Mouse (Mus musculus): Measurements from ENCODE around the gene Mrpl41. TPM values are rescaled to one million over a fixed set of nuclear protein-coding genes. Genes with fewer than 3 reads are reported as not detected.
"Not testable (repeated sequence)": the region's sequence is repeated elsewhere in the genome, so short reads cannot be mapped to it uniquely, and the experiment has no call there.

The Mrpl41 gene
- total RNA-seq (2022): 10 to 100 TPM; 33.0 to 39.9 (median 34.9) TPM

GRCm38 (mm10) chr2:24974906-24975703 lies at the start of gene Mrpl41:
Gene Mrpl41 (minus strand): TSS chr2:24975098.
- peak; percentile 91 to 96 for DNase-seq (ENCODE audit: low spot score in 2 of 2)

DNA sequence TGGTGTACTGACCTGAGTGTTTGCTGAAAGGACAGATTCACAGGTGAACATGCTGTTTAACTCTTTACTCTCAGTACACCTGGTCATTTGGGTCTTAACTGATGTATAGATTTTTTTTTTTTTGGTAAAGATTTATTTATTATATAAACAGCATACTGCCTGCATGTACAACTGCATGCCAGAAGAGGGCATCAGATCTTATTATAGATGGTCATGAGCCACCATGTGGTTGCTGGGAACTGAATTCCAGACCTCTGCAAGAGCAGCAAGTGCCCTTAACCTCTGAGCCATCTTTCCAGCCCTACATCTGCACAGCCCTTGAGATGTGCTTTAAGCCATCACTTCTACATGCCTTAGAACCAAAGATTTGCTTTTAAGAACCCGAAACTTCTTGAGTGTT lies 47.8 kb upstream of the Mrpl41 start:
- no peak for DNase-seq (ENCODE audit: low spot score in 2 of 2)

GRCm38 (mm10) chr2:25008250-25008649 lies 33.4 kb upstream of the Mrpl41 start:
- no peak for DNase-seq (ENCODE audit: low spot score in 2 of 2)

- DNase-seq (ENCODE audit: low spot score in 2 of 2): no peak
Observed at GRCm38 (mm10) chr2:25006767-25007166, 31.9 kb upstream of the Mrpl41 start.

- no peak for DNase-seq (ENCODE audit: low spot score in 2 of 2)
Observed at GRCm38 (mm10) chr2:25003946-25004786, 29.3 kb upstream of the Mrpl41 start.

DNA sequence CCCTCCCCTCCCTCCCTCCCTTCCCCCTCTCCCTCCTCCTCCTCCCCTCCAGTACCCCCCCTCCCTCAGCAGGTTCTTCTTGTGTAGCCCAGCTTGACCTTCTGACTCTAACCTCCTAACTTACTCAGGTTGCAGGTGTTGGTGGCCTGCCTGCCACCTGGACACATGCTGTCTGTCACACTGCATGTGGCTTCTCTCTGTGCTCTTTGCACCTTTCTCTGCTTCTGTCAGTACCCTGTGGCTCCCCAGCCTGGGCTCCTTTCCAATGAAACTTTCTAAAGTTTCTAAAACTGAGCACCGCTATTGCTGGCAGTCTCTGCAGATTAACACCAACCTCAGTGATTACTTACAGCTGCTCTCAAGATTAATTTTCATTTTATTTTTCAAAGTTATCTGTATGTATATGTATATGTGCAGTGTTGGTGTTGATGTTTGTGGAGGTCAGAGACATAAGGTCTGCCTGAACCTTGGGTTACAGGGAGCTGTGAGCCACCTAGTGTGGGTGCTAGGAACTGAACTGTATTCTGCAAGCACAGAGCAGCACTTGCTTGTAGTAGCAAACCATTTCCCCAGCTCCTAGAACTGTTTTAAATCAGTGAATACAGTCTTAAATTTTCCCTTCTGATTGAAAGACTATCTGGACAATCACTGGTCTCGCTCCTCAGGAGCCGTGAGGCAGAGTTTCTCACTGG lies 25.8 kb upstream of the Mrpl41 start:
- no peak for DNase-seq (ENCODE audit: low spot score in 2 of 2)

DNA sequence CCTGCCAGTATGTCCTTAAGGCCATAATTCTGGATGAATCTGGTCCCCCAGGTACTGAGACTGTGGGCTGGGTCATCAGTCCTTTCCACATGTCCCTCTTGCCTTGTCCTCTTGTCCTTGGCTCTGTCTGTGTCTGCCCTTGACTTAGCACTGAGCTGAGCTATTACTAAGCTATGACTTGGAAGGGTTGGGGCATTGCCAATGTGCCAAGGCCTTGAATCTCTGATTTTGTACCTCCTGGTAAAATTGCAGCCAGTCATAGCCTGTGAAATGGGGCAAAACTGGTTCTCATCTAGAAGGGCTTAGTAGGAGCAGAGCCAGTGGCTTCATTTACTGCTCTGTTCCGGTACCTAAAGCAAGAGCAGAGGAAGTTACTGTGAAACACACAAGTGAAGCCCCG lies 21.6 kb upstream of the Mrpl41 start:
- no peak for DNase-seq (ENCODE audit: low spot score in 2 of 2)

GRCm38 (mm10) chr2:24995332-24995731 lies 20.4 kb upstream of the Mrpl41 start:
- no peak for DNase-seq (ENCODE audit: low spot score in 2 of 2)

GRCm38 (mm10) chr2:24987762-24988161 lies 12.9 kb upstream of the Mrpl41 start:
- no peak for DNase-seq (ENCODE audit: low spot score in 2 of 2)

- DNase-seq (ENCODE audit: low spot score in 2 of 2): no peak
Observed at GRCm38 (mm10) chr2:24976960-24977359, 2.1 kb upstream of the Mrpl41 start.

DNA sequence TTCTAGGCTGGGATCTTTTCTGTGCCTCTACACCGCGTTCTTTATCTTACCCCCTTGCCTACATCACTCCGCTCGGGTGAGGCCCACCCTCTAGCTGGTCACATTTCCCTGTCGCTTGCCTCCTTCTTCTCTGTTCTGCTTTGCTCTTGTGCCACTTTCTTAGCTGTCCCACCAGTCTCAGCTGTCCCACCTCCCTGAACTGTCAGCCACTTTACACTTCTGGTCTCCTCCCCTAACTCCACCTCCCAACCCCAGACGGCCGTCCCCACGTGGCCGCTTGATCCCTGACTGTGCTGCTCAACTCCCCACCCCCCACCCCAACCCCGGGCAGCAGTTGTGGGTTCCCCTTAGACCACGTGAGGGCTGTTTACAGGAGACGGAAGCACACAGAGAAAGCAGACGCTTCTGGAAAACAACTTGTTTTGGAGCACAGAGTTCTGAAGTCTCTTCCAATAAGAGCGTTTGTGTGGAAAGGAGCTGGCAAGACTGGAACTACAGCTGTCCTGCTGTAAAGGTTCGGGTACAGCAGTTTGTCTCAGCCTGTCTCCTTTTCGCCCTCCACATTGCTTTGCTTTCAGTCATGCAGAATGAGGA lies 903 bp upstream of the Mrpl41 start, which contains the start of gene Pnpla7:
TSS of gene Pnpla7 (plus strand) at position 330 of the 594 bp plus-strand sequence.
- DNase-seq (ENCODE audit: low spot score in 2 of 2): peak; percentile 63 to 80

- DNase-seq (ENCODE audit: low spot score in 2 of 2): not testable (repeated sequence)
Observed at GRCm38 (mm10) chr2:24974452-24974851, 446 bp downstream of the Mrpl41 start.

GRCm38 (mm10) chr2:24970386-24970785 lies 4.5 kb downstream of the Mrpl41 start:
- DNase-seq (ENCODE audit: low spot score in 2 of 2): no peak

DNA sequence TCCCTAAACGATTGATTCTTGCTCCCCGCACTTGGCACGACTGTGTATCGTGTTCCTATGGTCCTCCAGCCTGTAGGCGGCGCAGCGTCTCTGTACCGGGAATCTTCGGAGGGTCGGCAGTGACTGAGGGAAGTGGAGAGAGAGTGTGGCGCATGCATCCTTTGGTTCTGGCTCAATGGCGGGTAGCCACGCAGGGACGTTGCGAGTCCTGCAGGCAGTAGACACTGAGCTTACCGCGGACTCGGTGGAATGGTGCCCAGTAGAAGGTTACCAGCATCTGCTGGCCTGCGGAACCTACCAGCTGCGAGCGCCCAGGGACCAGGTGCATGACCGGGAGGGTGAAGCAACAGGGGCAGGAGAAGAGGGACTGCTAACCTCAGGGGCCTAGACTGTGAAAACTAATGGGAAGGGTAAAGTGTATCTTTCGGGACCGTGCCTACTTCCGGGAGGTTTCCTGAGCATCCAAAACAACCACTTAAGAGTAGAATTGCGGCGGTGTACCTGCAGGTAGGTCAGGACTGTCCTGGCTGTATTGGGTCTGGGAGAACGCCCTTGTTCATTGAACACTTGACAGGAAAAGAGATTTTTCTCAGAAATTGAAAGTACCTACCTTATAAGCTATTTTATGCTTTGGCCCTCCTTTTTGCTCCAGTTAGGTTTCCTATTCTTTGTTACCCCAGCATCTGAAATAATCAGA lies 12.4 kb downstream of the Mrpl41 start, which contains the start of gene Dph7:
TSS of gene Dph7 (plus strand) at position 97 of the 697 bp plus-strand sequence.
- DNase-seq (ENCODE audit: low spot score in 2 of 2): peak; percentile 50 to 72

DNA sequence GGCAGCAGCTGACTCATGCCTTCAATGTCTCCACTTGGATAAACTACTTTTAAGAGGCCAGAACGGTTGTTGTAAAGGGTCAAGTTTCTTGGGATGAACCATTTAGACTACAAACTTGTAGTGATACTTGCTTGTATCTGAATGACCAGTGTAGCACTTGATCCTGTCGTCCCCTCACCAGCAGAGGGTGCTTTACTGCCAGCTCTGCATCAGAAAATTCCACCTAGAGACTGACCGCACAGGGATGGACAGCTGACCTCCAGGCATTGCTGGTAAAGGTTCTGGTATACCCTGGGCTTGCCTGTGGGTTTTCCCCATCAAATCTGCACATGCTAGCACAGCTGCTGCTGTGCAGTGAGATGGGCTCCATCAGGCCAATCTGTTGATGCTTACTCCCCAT lies 14.0 kb downstream of the Mrpl41 start:
- no peak for DNase-seq (ENCODE audit: low spot score in 2 of 2)

- DNase-seq (ENCODE audit: low spot score in 2 of 2): no peak
Observed at GRCm38 (mm10) chr2:24952537-24953055, 22.3 kb downstream of the Mrpl41 start.

DNA sequence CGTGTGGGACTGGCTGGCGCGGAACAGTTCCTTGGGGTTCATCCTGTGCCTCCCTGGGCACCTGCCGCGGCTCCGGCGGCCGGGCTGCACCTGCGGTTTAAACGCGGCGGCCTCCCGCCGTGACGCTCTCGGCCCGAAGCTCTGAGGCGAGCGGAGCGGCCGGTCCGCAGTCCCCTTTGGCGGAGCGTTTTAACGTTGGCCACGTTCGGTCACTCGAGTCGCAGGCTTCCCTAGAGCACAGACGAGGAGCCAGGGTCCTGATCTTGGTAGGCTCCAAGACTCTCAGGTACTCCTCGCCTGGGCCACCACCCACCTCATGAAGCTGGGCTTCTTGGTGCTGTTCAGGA lies 24.7 kb downstream of the Mrpl41 start:
- no peak for DNase-seq (ENCODE audit: low spot score in 2 of 2)

GRCm38 (mm10) chr2:24949421-24950188 lies 25.3 kb downstream of the Mrpl41 start, which contains the start of gene Zmynd19:
Gene Zmynd19 (plus strand): TSS chr2:24949792.
- peak; percentile 96 to 97 for DNase-seq (ENCODE audit: low spot score in 2 of 2)

DNA sequence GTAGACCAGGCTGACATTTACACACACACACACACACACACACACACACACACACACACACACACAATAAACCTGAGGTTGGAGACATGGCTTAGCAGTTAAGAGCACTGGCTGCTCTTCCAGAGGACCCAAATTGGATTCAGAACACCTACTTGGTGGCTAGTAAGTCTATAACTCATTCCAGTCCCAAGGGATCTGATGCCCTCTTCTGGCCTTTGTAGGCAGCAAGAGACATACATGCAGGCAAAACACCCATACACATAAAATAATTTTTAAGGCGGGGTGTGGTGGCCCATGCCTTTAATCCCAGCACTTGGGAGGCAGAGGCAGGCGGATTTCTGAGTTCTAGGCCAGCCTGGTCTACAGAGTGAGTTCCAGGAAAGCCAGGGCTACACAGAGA lies 30.6 kb downstream of the Mrpl41 start:
- peak in 1 of 2 experiments; percentile 6 for DNase-seq (ENCODE audit: low spot score in 2 of 2)

GRCm38 (mm10) chr2:24942092-24942491 lies 32.8 kb downstream of the Mrpl41 start:
- no peak for DNase-seq (ENCODE audit: low spot score in 2 of 2)
